Mouse (Mus musculus) midbrain, embryonic 13.5 days (tissue): Measurements from ENCODE around the gene Gngt2. TPM values are rescaled to one million over a fixed set of nuclear protein-coding genes. Genes with fewer than 3 reads are reported as not detected.
A peak's percentile ranks its signal among the peaks of the same experiment; 100 is the strongest.

ENCODE experiments used
- ATAC-seq: fragments of 200-750 bp; cut with Nextera tagmentation; 2 replicates; pipeline ENCODE4 v1.8.0; 2017; ENCODE audit warnings: mild to moderate bottlenecking, moderate TSS enrichment, moderate library complexity
- H3K27ac ChIP-seq: fragments of 300-500 bp; sonication (generic); 2 replicates; pipeline ENCODE4 v1.5.1; 2015; ENCODE audit warnings: inconsistent platforms, mild to moderate bottlenecking, moderate library complexity
- H3K27me3 ChIP-seq: fragments of 300-500 bp; sonication (generic); 2 replicates; pipeline ENCODE4 v1.6.1; 2015; ENCODE audit warnings: mild to moderate bottlenecking, inconsistent platforms
- H3K36me3 ChIP-seq: fragments of 300-500 bp; sonication (generic); 2 replicates; pipeline ENCODE4 v1.6.1; 2015; ENCODE audit warnings: mild to moderate bottlenecking, inconsistent platforms
- H3K4me1 ChIP-seq: fragments of 300-500 bp; sonication (generic); replicated peaks from 2 replicates; pipeline ENCODE4 v1.6.1; 2015; ENCODE audit warnings: inconsistent platforms
- H3K4me2 ChIP-seq: fragments of 300-500 bp; sonication (generic); replicated peaks from 2 replicates; pipeline ENCODE4 v1.6.1; 2015; ENCODE audit warnings: moderate library complexity, mild to moderate bottlenecking, inconsistent platforms
- H3K4me3 ChIP-seq: fragments of 300-500 bp; sonication (generic); replicated peaks from 2 replicates; pipeline ENCODE4 v1.5.1; 2015; ENCODE audit warnings: mild to moderate bottlenecking, inconsistent platforms
- H3K9ac ChIP-seq: fragments of 300-500 bp; sonication (generic); replicated peaks from 2 replicates; pipeline ENCODE4 v1.6.1; 2015; ENCODE audit warnings: mild to moderate bottlenecking, inconsistent platforms
- H3K9me3 ChIP-seq: fragments of 300-500 bp; sonication (generic); 2 replicates; pipeline ENCODE4 v1.6.1; 2016; ENCODE audit warnings: mild to moderate bottlenecking, inconsistent platforms
- WGBS: fragments of 180-500 bp; shearing (Covaris S2); methylation state at CpG from one replicate; pipeline ENCODE4 v1.1.7; 2015; 5-methylcytosine and 5-hydroxymethylcytosine counted together
- polyA plus RNA-seq: library from polyadenylated mRNA; unstranded; fragments of >200 nt; fragmentation: Nextera tagmentation; extraction: Ambion mirVana; gene quantifications from 2 replicates; pipeline ENCODE4 v1.2.1, GENCODE M21; 2015

Gngt2 gene
- polyA plus RNA-seq, 1 experiment from 2014 or later = 2.7 TPM

DNA sequence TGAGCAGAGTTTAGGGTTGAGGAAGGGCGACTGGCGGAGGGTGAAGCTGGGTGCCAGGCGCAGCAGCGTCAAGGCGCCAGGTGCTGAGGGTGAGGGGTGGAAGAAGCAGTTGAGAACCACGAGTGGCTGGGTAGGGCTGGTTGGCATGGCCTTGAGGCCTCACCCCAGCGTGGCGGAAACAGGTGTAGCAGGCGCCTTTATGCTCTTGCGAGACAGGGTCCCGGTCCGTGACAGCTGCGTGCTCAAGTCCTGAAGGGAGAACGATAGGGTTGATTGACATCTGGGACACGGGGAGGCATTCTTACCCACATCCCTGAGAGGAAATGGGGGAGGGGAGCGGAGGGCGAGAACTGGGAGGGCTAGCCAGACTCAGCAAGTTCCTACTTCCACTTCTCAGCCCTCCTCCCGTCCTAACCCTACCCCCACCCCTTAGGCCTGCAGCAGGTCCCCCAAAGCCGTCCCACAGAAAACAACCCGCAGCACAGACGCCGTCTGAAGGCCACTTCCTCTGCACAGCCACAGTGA is 2.8 kb upstream of the Gngt2 start:
- H3K27ac ChIP-seq = no peak overlapping the region
- WGBS = 6% methylated on average over 22 of the region's 22 CpGs
- no peak overlapping the region for H3K9ac ChIP-seq
- H3K36me3 ChIP-seq = no peaks in the 10 kb centered on the region
- no peaks in the 10 kb centered on the region for H3K9me3 ChIP-seq
- ATAC-seq = no peak
- peak overlapping the region; percentile 22; the same call in 1 of the 2 replicates for H3K4me2 ChIP-seq
- peaks cover 90% of the 10 kb centered on the region for H3K27me3 ChIP-seq
- H3K4me3 ChIP-seq = 0 out of 2 replicates have a peak overlapping the region, but pooled peaks have one; percentile 0
- peaks cover 34% of the 10 kb centered on the region for H3K4me1 ChIP-seq

DNA sequence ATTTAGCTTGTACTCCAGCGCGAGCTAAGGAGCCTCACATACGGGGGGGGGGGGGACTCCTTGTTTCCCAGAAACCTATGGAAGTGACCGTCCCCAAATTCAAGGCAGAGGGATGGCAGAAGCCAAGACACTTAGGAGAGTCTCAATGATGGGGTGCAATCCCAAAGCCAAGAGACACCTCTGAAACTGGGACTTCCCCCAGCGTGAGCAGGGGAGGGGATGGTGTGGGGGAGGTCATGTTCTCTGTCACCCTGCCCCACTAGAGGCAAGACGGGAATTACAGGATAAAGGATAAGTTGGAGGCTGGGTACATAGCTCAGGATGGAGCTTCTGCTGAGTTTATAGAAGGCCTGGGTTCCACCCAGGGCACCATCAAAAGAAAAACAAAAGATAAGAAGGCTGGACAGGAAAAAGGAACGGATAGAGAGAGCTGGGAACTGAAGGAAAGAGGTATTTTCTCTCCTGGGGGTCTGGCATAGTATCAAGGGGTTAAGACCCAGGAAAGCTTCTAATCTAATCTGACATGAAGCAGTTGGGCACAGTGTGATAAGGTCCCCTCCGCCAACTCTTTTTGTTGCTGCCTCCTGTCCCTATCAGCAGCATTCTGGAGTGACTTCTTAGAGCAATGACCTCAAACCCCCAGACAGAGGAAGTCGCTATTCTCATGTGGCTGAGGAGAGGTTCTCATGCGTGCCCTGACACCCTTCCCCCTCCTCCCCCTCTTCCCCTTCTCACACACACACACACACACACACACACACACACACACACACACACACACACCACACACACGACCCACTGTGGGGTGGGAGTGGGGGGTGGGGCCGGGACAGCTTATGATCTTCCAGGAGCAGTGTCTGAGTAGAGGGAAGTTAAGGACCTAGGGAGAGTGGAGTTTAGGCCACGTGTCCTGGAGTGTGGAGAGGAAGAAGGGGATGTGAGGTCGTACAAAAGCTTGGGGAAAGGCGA is 2.0 kb upstream of the Gngt2 start:
- Histone ChIP-seq H3K27ac (no peak overlapping the region), H3K9me3 (no peaks in the 10 kb centered on the region), H3K4me1 (peaks cover 32% of the 10 kb centered on the region), H3K4me2 (no peak overlapping the region), H3K36me3 (no peaks in the 10 kb centered on the region), H3K27me3 (peaks cover 82% of the 10 kb centered on the region), H3K4me3 (no peak overlapping the region), H3K9ac (no peak overlapping the region)
- no peak for ATAC-seq
- WGBS = 17% methylated on average over 15 of the region's 15 CpGs

DNA sequence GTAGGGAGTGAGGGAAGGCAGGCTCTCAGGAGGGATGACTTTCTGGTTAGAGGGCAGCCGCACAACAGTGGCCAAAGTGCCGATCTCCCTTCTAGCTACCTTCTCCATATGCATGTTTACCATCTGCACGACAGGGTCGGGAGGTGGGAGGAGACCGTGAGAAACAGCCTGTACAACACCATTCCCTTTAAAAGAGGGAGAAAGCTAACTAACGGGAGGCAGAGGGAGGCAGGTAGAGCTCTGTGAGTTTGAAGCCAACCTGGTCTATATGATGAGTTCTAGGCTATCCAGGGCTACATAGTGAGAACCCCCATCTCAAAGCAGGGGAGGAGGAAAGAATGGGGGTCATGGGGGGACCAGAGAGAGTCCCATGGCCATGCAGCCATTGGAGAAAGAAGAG is 1.2 kb upstream of the Gngt2 start:
- peaks cover 24% of the 10 kb centered on the region for H3K4me1 ChIP-seq
- no peak for ATAC-seq
- H3K36me3 ChIP-seq = no peaks in the 10 kb centered on the region
- no peak overlapping the region for H3K9ac ChIP-seq
- H3K9me3 ChIP-seq = no peaks in the 10 kb centered on the region
- WGBS = 45% methylated on average over 6 of the region's 6 CpGs
- peaks cover 76% of the 10 kb centered on the region for H3K27me3 ChIP-seq
- H3K27ac ChIP-seq = no peak overlapping the region
- H3K4me3 ChIP-seq = no peak overlapping the region
- H3K4me2 ChIP-seq = no peak overlapping the region

DNA sequence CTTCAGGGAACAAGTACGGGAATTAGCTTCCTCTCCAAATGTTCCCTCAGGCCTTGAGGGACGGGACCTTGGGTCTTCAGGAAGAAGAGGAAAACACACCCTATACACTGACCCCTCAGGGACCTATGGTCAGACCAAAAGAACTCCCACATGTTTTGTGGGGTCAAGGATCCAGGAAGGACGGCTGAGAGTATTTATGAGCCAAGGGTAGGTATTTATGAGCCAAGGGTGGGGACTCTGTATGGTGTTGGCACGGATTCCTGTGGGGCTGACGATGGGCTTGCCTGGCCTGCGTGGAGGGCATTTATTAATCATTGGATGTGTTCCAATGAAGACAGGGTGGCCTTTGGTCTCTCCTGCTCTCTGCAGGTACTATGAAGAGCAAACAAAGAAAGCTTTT is 583 bp upstream of the Gngt2 start:
- no peaks in the 10 kb centered on the region for H3K36me3 ChIP-seq
- peaks cover 19% of the 10 kb centered on the region for H3K4me1 ChIP-seq
- no peak overlapping the region for H3K4me2 ChIP-seq
- H3K27me3 ChIP-seq = peaks cover 76% of the 10 kb centered on the region
- ATAC-seq = no peak
- no peak overlapping the region for H3K4me3 ChIP-seq
- H3K9me3 ChIP-seq = no peaks in the 10 kb centered on the region
- H3K27ac ChIP-seq = no peak overlapping the region
- 86% methylated on average over 6 of the region's 6 CpGs for WGBS
- H3K9ac ChIP-seq = no peak overlapping the region

DNA sequence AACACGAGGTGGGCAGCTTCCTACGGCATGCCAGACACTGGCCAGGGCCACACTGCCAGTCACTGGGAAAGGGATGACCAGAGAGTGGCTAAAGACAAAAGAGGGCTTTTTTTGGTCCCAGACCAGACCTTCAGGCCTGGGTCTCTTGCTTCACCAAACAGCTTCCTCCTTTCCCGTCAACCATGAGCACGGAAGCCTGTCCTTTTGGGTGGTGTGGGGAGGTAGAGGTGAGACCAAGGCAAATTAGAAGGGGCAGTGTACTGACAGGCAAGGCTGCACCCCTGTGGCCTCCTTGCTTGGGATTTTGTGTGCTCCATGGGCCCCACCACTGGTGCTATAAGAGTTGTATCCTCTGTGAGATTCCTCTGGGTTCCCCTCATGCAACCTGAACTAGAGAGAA is 1.6 kb downstream of the Gngt2 start:
- no peak for ATAC-seq
- Histone ChIP-seq H3K4me3 (no peak overlapping the region), H3K27me3 (peaks cover 73% of the 10 kb centered on the region), H3K9me3 (no peaks in the 10 kb centered on the region), H3K36me3 (no peaks in the 10 kb centered on the region), H3K27ac (no peak overlapping the region), H3K4me1 (peaks cover 18% of the 10 kb centered on the region), H3K9ac (no peak overlapping the region), H3K4me2 (no peak overlapping the region)
- WGBS = 85% methylated on average over 4 of the region's 4 CpGs

DNA sequence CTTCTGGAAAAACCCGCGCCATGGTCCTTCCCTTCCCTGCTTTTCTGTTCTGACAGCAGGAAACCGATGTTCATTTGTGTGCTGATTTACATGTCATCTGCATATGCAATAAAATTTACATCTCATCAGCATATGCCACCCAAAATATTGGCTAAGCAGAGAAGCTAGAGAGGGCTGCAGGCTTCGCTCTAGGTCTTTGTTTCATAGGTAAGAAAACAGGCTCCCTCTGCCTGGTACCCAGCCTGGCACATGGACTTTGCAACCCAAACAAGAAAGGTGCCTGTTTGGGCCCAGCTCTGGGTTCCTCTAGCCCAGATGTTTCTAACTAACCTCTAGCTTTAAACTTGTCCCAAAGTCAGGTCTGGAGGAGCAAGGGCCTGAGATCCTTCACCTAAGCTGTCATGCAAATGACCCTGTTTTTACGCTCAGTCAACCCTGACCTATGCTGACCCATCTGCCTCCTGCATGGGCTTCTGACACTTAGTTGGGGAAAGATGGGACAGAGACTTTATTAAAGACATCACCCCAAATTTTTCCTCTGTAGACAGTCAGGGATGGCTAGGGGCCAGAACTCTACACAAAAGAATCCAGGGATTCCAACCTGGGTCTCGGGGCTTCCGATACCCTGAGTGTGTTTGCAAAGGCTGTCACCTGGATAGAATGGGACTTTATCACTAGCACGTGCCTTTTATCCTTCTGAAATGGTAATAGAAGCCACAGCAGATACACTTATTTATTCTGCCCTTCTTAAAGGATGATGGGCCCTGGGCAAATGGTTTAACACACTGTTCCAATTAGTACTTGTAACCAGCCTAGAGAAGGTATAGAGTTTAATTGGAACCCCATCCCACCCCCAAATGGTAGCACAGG is 2.2 kb downstream of the Gngt2 start:
- H3K9me3 ChIP-seq = no peaks in the 10 kb centered on the region
- H3K4me1 ChIP-seq = peaks cover 11% of the 10 kb centered on the region
- no peak overlapping the region for H3K27ac ChIP-seq
- WGBS = 74% methylated on average over 8 of the region's 8 CpGs
- H3K4me2 ChIP-seq = no peak overlapping the region
- peaks cover 67% of the 10 kb centered on the region for H3K27me3 ChIP-seq
- ATAC-seq = no peak
- H3K9ac ChIP-seq = no peak overlapping the region
- no peak overlapping the region for H3K4me3 ChIP-seq
- no peaks in the 10 kb centered on the region for H3K36me3 ChIP-seq

DNA sequence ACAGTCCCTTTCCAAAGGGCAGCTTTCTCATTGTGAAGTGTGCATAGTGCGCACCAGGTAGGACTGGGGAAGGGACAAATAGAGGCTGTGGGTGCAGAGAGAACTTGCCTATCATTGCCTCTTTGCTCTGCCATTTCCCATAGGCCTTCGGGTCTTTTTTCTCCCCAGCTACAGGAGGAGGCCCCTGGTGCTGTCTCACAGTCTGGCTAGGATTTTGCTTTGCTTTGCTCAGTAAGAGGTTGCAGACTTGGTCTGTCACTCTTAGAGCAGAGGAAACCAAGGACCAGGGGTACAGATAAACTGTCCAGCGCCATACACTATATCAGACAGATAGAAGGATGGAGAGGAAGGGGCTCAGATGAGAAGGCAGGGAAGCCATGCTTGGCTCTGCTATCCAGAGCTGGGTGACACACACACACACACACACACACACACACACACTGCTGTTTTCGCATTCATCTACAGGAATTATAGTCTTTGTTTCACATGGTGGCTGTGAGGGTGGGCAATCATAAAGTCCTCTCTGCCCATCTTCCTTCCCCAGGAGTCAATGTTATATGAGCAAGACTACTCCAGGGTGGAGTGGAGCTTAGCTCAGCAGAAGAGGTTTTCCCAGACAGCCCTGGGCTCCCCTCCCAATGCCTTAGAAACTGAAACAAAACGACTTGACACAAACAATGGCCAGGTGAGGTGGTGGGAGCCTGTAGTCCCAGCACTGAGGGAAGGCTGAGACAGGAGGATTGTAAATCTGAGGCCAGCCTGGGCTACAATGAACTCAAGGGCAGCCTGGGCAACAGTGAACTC is 3.9 kb downstream of the Gngt2 start:
- no peak for ATAC-seq
- Histone ChIP-seq H3K9ac (no peak overlapping the region), H3K4me2 (no peak overlapping the region), H3K27ac (no peak overlapping the region), H3K4me3 (no peak overlapping the region), H3K27me3 (peaks cover 50% of the 10 kb centered on the region), H3K36me3 (no peaks in the 10 kb centered on the region), H3K9me3 (no peaks in the 10 kb centered on the region), H3K4me1 (peaks cover 5% of the 10 kb centered on the region; the same call in 1 of the 2 replicates)
- WGBS = 76% methylated on average over 5 of the region's 5 CpGs

DNA sequence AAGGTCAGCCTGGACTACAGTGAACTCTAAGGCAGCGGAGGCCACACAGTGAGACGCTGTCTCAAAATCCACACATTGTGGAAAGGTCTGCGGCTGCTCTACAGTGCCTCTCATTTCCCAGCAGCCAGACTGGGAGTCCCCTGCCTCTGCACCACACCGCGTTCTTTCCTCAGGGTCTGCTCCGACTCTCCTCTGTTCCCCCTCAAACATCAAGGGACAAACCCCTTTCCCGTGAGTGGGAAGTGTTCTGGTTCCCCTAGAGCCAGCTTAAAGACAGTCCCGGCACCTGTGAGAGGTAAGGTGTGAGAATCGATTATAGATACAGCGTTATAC is 4.4 kb downstream of the Gngt2 start:
- WGBS = 66% methylated on average over 10 of the region's 10 CpGs
- Histone ChIP-seq H3K36me3 (no peaks in the 10 kb centered on the region), H3K27ac (no peak overlapping the region), H3K4me1 (peaks cover 5% of the 10 kb centered on the region; the same call in 1 of the 2 replicates), H3K4me3 (no peak overlapping the region), H3K9me3 (no peaks in the 10 kb centered on the region), H3K27me3 (peaks cover 44% of the 10 kb centered on the region), H3K9ac (no peak overlapping the region), H3K4me2 (no peak overlapping the region)
- no peak for ATAC-seq

DNA sequence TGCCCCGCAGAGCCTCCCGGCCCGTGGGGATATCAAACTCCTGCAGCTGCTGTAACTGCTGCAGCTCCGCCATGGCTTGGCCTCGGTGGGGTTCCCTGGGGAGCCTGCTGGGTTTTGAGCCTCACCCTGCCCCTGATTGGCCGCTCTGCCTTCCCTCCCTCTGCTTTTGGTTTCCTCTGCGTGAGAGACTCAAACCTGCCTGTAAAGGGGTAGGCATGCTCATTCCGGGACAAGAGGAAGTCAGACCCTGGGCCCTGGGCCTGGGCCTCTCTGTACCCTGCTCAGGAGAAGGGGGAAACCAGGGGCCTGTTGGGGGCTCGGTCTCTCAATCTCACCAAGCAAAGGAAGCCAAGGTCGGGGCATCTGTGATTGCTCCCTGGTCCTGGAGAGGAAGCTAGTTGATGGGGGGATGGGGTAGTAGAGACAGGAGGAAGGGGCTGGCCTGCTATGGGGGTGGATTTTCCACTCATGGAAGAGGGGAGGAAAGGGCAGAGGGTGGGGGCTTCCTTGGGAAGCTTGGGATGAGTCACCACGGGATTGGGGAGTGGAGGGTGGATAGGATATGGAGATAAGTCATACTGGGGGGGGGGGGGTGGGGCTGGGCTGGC is 5.2 kb downstream of the Gngt2 start, which contains the start of gene Abi3:
Gene Abi3 (minus strand): TSS at position 403 of the 608 bp plus-strand sequence.
- WGBS = 11% methylated on average over 11 of the region's 11 CpGs
- H3K27ac ChIP-seq = no peak within 1 kb of the TSS
- no peak within 1 kb of the TSS for H3K9ac ChIP-seq
- H3K27me3 ChIP-seq = peaks cover 37% of the 10 kb centered on the region
- no peak within 1 kb of the TSS for H3K4me2 ChIP-seq
- no peak within 1 kb of the TSS for H3K4me3 ChIP-seq
- H3K36me3 ChIP-seq = no peaks in the 10 kb centered on the region
- H3K9me3 ChIP-seq = no peaks in the 10 kb centered on the region
- no peak for ATAC-seq
- peaks cover 5% of the 10 kb centered on the region; the same call in 1 of the 2 replicates for H3K4me1 ChIP-seq

DNA sequence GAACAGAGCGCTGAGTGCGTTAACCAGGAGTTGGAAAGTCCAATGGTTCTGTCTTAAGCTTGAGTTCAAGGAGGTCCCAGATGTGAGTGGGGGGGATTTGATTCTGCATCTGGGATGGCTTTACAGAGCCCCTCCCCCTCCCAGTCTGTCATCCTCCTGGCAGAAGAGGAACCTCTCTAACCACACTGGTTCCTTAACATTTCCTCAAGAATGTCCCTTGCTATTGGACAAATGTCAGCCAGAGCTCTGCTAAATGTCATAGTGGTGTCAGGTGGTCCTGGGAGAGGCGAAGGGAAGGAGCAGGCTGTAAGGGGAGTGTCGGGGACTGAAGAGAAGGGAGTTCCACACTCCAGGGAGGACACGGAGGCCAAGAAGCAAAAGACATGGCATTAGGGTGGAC is 5.9 kb downstream of the Gngt2 start:
- WGBS = 84% methylated on average over 5 of the region's 5 CpGs

DNA sequence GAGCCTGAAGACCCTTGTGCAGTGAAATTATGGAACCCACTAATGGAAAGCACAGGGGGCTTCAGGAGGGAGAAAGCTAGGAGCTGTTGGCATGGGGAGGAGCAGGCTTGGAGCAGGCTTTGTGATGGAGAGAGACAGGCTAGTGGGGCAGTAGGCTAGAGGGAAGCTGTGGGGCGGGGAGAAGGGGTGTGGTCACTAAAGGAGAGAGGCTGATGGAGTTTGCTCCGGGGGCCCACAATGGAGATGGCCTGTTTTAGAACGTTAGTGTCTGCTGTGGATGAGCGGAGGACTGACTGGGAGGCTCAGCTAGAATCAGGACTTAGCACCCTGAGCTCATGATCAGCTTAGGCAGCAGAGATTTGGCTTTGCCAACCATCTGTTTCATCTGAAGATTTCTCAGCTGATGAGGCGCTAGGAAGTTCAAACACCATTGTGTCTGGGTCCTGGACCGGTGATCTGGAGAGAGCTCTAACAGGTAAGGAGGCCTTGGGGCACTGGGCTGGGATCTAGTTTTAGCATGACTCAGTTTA is 6.5 kb downstream of the Gngt2 start:
- Histone ChIP-seq H3K4me1 (peaks cover 5% of the 10 kb centered on the region; the same call in 1 of the 2 replicates), H3K4me2 (no peak overlapping the region), H3K4me3 (no peak overlapping the region), H3K9ac (no peak overlapping the region), H3K27me3 (peaks cover 31% of the 10 kb centered on the region), H3K36me3 (no peaks in the 10 kb centered on the region), H3K9me3 (no peaks in the 10 kb centered on the region), H3K27ac (no peak overlapping the region)
- WGBS = 62% methylated on average over 6 of the region's 6 CpGs
- ATAC-seq = no peak

More for the DNA sequence above, 5.9 kb downstream of the Gngt2 start:
- Histone ChIP-seq H3K9ac (no peak overlapping the region), H3K27me3 (peaks cover 33% of the 10 kb centered on the region), H3K4me2 (no peak overlapping the region), H3K4me1 (peaks cover 5% of the 10 kb centered on the region; the same call in 1 of the 2 replicates), H3K9me3 (no peaks in the 10 kb centered on the region), H3K36me3 (no peaks in the 10 kb centered on the region), H3K27ac (no peak overlapping the region), H3K4me3 (no peak overlapping the region)
- ATAC-seq = no peak
